Mouse (Mus musculus) liver, adult 2 months (tissue): Measurements from ENCODE around the gene Tcl1b3.

Experiments used
- CTCF ChIP-seq: fragments of 200-500 bp; IDR thresholded peaks from 2 replicates; pipeline ENCODE4 v1.5.1; 2011; ENCODE audit warnings: low read depth, low read length, control low read depth
- POLR2A ChIP-seq: fragments of 200-500 bp; IDR thresholded peaks from 2 replicates; pipeline ENCODE4 v1.6.1; 2011; ENCODE audit warnings: low read length, control low read depth; ENCODE audit not compliant: insufficient read depth; ENCODE audit errors: extremely low read depth

GRCm38 (mm10) chr12:105173366-105173765, 17.5 kb upstream of the Tcl1b3 start:
- TF ChIP-seq CTCF = no peak
- TF ChIP-seq POLR2A = no peak
